Mouse (Mus musculus) forebrain, embryonic 13.5 days (tissue): ENCODE measurements around the gene Wdr64. TPM values are rescaled to one million over a fixed set of nuclear protein-coding genes. Genes with fewer than 3 reads are reported as not detected.

Source experiments
- ATAC-seq: fragments of 200-750 bp; cut with Nextera tagmentation; 2 replicates; pipeline ENCODE4 v1.8.0; 2017
- H3K27ac ChIP-seq: fragments of 300-500 bp; sonication (generic); 2 replicates; pipeline ENCODE4 v1.5.1; 2015; ENCODE audit warnings: inconsistent platforms, mild to moderate bottlenecking, moderate library complexity
- H3K27me3 ChIP-seq: fragments of 300-500 bp; sonication (generic); 2 replicates; pipeline ENCODE4 v1.6.1; 2015; ENCODE audit warnings: mild to moderate bottlenecking, inconsistent platforms
- H3K36me3 ChIP-seq: fragments of 300-500 bp; sonication (generic); 2 replicates; pipeline ENCODE4 v1.6.1; 2015; ENCODE audit warnings: mild to moderate bottlenecking, inconsistent platforms; ENCODE audit not compliant: poor library complexity, severe bottlenecking
- H3K4me1 ChIP-seq: fragments of 300-500 bp; sonication (generic); 2 replicates; pipeline ENCODE4 v1.6.1; 2015; ENCODE audit warnings: inconsistent platforms
- H3K4me2 ChIP-seq: fragments of 300-500 bp; sonication (generic); 2 replicates; pipeline ENCODE4 v1.6.1; 2015; ENCODE audit warnings: inconsistent platforms, mild to moderate bottlenecking, moderate library complexity
- H3K4me3 ChIP-seq: fragments of 300-500 bp; sonication (generic); 2 replicates; pipeline ENCODE4 v1.5.1; 2015; ENCODE audit warnings: mild to moderate bottlenecking, inconsistent platforms
- H3K9ac ChIP-seq: fragments of 300-500 bp; sonication (generic); 2 replicates; pipeline ENCODE4 v1.6.1; 2015; ENCODE audit warnings: mild to moderate bottlenecking, inconsistent platforms
- H3K9me3 ChIP-seq: fragments of 300-500 bp; sonication (generic); replicated peaks from 2 replicates; pipeline ENCODE4 v1.6.1; 2016; ENCODE audit warnings: inconsistent platforms
- WGBS: fragments of 180-500 bp; shearing (Covaris S2); methylation state at CpG from one replicate; pipeline ENCODE4 v1.1.7; 2015; 5-methylcytosine and 5-hydroxymethylcytosine counted together
- polyA plus RNA-seq: library from polyadenylated mRNA; unstranded; fragments of >200 nt; fragmentation: Nextera tagmentation; extraction: Ambion mirVana; gene quantifications from 2 replicates; pipeline ENCODE4 v1.2.1, GENCODE M21; 2015

Gene Wdr64
- polyA plus RNA-seq = not detected in 2 replicates

GRCm38 (mm10) chr1:175698293-175698692, at the start of gene Wdr64:
Gene Wdr64, plus strand, starts transcription at chr1:175698593.
- Histone ChIP-seq H3K36me3 (no peaks in the 10 kb centered on the region), H3K4me3 (no peak within 1 kb of the TSS), H3K9ac (no peak within 1 kb of the TSS), H3K27ac (no peak within 1 kb of the TSS), H3K4me1 (no peaks in the 10 kb centered on the region), H3K9me3 (no peaks in the 10 kb centered on the region), H3K4me2 (no peak within 1 kb of the TSS), H3K27me3 (no peaks in the 10 kb centered on the region)
- ATAC-seq = no peak
- WGBS = 54% methylated on average over 1 of the region's 1 CpGs

DNA sequence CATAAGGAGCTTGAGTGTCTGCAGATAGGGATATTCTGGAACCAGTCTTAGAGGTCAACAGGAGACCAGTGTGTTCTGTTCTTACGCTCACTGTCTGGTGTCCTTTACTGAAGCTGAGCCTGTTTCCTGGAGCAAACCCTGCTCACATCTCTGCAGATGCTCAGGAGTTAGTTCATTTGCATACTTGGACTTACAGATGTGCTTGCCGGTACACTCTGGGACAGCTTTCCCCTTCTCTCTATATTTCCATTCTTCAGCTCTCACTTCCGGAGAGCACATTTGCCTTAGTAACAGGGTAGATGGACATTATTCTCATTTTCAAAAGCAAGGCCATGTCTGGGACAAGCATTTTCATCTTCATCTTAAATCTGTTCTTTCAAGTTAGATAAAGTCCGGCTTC, 49.8 kb upstream of the Wdr64 start:
- Histone ChIP-seq H3K27ac (no peak overlapping the region), H3K4me2 (no peak overlapping the region), H3K4me1 (no peaks in the 10 kb centered on the region), H3K4me3 (no peak overlapping the region), H3K9me3 (no peaks in the 10 kb centered on the region), H3K27me3 (no peaks in the 10 kb centered on the region), H3K36me3 (no peaks in the 10 kb centered on the region), H3K9ac (no peak overlapping the region)
- ATAC-seq = no peak
- 91% methylated on average over 4 of the region's 4 CpGs for WGBS

DNA sequence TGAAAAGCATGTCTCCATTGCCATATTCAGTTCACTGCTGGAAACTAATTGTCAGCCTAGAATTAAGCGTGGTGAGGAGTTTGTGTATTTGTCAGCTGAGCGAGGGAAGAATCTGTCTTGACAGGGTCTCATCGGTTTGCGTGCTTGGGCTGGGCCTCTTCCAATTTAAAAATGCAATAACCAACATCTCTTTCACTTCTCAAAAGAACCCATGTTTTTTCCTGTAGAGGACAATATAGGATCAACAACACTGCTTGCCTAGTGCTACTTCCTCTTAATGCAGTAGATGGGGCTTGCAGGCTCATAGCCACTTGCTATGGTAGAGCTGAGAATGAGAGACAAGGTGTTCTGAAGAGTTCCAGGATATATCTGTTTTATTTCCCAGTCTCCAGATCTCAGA, 38.5 kb upstream of the Wdr64 start:
- H3K27me3 ChIP-seq = no peaks in the 10 kb centered on the region
- ATAC-seq = no peak
- H3K4me1 ChIP-seq = no peaks in the 10 kb centered on the region
- no peaks in the 10 kb centered on the region for H3K36me3 ChIP-seq
- no peaks in the 10 kb centered on the region for H3K9me3 ChIP-seq
- no peak overlapping the region for H3K4me2 ChIP-seq
- H3K9ac ChIP-seq = no peak overlapping the region
- H3K27ac ChIP-seq = no peak overlapping the region
- WGBS = 93% methylated on average over 4 of the region's 4 CpGs
- no peak overlapping the region for H3K4me3 ChIP-seq

- 0 out of 2 replicates have a peak, but pooled peaks cover 3% of the 10 kb centered on the region for H3K4me1 ChIP-seq
- 81% methylated on average over 5 of the region's 5 CpGs for whole genome bisulfite sequencing
- no peaks in the 10 kb centered on the region for H3K36me3 ChIP-seq
- H3K27me3 ChIP-seq = no peaks in the 10 kb centered on the region
- ATAC-seq = peak; percentile 80
- H3K9me3 ChIP-seq = no peaks in the 10 kb centered on the region
- H3K9ac ChIP-seq = no peak overlapping the region
- H3K27ac ChIP-seq = no peak overlapping the region
- H3K4me2 ChIP-seq = no peak overlapping the region
- no peak overlapping the region for H3K4me3 ChIP-seq
These were observed 29.6 kb upstream of the Wdr64 start for GRCm38 (mm10) chr1:175668666-175669405.

GRCm38 (mm10) chr1:175669456-175669855, 28.9 kb upstream of the Wdr64 start:
- Histone ChIP-seq H3K4me2 (no peak overlapping the region), H3K36me3 (no peaks in the 10 kb centered on the region)
- ATAC-seq = no peak

DNA sequence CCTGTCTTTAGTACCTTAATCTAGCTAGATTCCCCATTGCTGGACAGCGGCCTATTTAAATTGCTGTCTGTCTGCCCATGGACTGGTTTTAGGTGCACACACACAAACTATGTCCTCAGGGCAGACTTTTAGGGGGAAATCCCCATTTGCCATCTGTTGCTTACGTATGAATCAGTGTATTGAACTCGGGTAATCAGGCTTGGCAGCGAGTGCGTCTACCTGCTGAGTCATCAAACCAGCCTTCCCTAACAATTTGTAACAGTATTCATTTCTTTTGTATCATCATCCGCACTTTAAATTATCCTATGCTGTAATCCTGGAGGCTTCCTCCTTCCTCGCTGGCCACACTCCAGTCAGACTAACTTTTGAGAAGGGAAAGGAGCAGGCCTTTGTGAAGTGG, 28.4 kb upstream of the Wdr64 start:
- Histone ChIP-seq H3K4me1 (0 out of 2 replicates have a peak, but pooled peaks cover 3% of the 10 kb centered on the region), H3K9ac (no peak overlapping the region), H3K4me2 (no peak overlapping the region), H3K4me3 (no peak overlapping the region), H3K36me3 (no peaks in the 10 kb centered on the region), H3K27ac (no peak overlapping the region), H3K27me3 (no peaks in the 10 kb centered on the region), H3K9me3 (no peaks in the 10 kb centered on the region)
- no peak for ATAC-seq
- 49% methylated on average over 7 of the region's 7 CpGs for WGBS

More at GRCm38 (mm10) chr1:175669456-175669855, 28.9 kb upstream of the Wdr64 start:
- Histone ChIP-seq H3K27me3 (no peaks in the 10 kb centered on the region), H3K27ac (no peak overlapping the region), H3K9me3 (no peaks in the 10 kb centered on the region), H3K4me3 (no peak overlapping the region), H3K9ac (no peak overlapping the region), H3K4me1 (0 out of 2 replicates have a peak, but pooled peaks cover 3% of the 10 kb centered on the region)
- WGBS = 95% methylated on average over 3 of the region's 3 CpGs

GRCm38 (mm10) chr1:175671626-175672025, 26.8 kb upstream of the Wdr64 start:
- no peak for ATAC-seq
- Histone ChIP-seq H3K4me3 (no peak overlapping the region), H3K9ac (no peak overlapping the region), H3K27ac (no peak overlapping the region), H3K27me3 (no peaks in the 10 kb centered on the region), H3K9me3 (no peaks in the 10 kb centered on the region), H3K4me1 (0 out of 2 replicates have a peak, but pooled peaks cover 3% of the 10 kb centered on the region), H3K36me3 (no peaks in the 10 kb centered on the region), H3K4me2 (no peak overlapping the region)
- 50% methylated on average over 1 of the region's 1 CpGs for WGBS

GRCm38 (mm10) chr1:175673563-175674325, 24.6 kb upstream of the Wdr64 start:
- H3K4me1 ChIP-seq = 0 out of 2 replicates have a peak, but pooled peaks cover 3% of the 10 kb centered on the region
- 84% methylated on average over 7 of the region's 7 CpGs for WGBS
- H3K9me3 ChIP-seq = no peaks in the 10 kb centered on the region
- no peak overlapping the region for H3K9ac ChIP-seq
- no peaks in the 10 kb centered on the region for H3K27me3 ChIP-seq
- ATAC-seq = no peak
- H3K36me3 ChIP-seq = no peaks in the 10 kb centered on the region
- no peak overlapping the region for H3K4me2 ChIP-seq
- H3K4me3 ChIP-seq = no peak overlapping the region
- no peak overlapping the region for H3K27ac ChIP-seq

DNA sequence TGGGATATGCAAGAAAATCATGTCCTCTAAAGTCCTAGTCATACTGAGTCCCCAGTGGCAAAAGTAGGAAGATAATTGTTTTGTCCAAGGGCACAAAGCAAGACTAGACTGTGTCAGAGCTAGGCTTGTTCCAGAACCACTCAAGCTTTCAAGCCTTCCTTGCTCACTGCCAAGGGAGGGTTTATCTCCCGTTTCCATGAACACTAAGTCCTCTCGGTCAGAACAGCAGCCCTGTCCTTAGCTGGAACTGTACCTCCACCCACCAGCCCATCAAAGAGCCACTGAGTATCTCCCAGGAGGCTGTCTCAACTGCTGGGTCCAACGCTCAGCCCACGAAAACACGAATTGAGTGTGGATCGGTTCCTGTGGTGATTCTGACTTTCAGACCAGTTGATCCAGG, 23.3 kb upstream of the Wdr64 start:
- H3K4me3 ChIP-seq = no peak overlapping the region
- no peaks in the 10 kb centered on the region for H3K4me1 ChIP-seq
- ATAC-seq = no peak
- H3K4me2 ChIP-seq = no peak overlapping the region
- no peaks in the 10 kb centered on the region for H3K27me3 ChIP-seq
- no peaks in the 10 kb centered on the region for H3K9me3 ChIP-seq
- H3K9ac ChIP-seq = no peak overlapping the region
- WGBS = 88% methylated on average over 6 of the region's 6 CpGs
- no peak overlapping the region for H3K27ac ChIP-seq
- no peaks in the 10 kb centered on the region for H3K36me3 ChIP-seq

- H3K36me3 ChIP-seq = no peaks in the 10 kb centered on the region
- no peak for ATAC-seq
- no peaks in the 10 kb centered on the region for H3K4me1 ChIP-seq
- no peak overlapping the region for H3K4me2 ChIP-seq
- WGBS = 88% methylated on average over 6 of the region's 6 CpGs
- no peaks in the 10 kb centered on the region for H3K27me3 ChIP-seq
- H3K27ac ChIP-seq = no peak overlapping the region
- H3K4me3 ChIP-seq = no peak overlapping the region
- H3K9ac ChIP-seq = no peak overlapping the region
- no peaks in the 10 kb centered on the region for H3K9me3 ChIP-seq
These were observed 20.9 kb upstream of the Wdr64 start for GRCm38 (mm10) chr1:175677459-175677858.

GRCm38 (mm10) chr1:175680995-175681394, 17.4 kb upstream of the Wdr64 start:
- peaks cover 6% of the 10 kb centered on the region for H3K36me3 ChIP-seq
- H3K27me3 ChIP-seq = no peaks in the 10 kb centered on the region
- H3K4me3 ChIP-seq = no peak overlapping the region
- 76% methylated on average over 6 of the region's 6 CpGs for WGBS
- no peak overlapping the region for H3K27ac ChIP-seq
- no peaks in the 10 kb centered on the region for H3K4me1 ChIP-seq
- ATAC-seq = no peak
- H3K9ac ChIP-seq = no peak overlapping the region
- no peaks in the 10 kb centered on the region for H3K9me3 ChIP-seq
- no peak overlapping the region for H3K4me2 ChIP-seq

GRCm38 (mm10) chr1:175691686-175692245, 6.6 kb upstream of the Wdr64 start:
- Histone ChIP-seq H3K27me3 (no peaks in the 10 kb centered on the region), H3K4me3 (peak overlapping the region; percentile 74), H3K4me2 (peak overlapping the region; percentile 82), H3K9me3 (no peaks in the 10 kb centered on the region), H3K9ac (peak overlapping the region; percentile 84), H3K36me3 (peaks cover 13% of the 10 kb centered on the region), H3K27ac (peak overlapping the region; percentile 85), H3K4me1 (peaks cover 20% of the 10 kb centered on the region)
- WGBS = under 1% methylated on average over 20 of the region's 22 CpGs
- ATAC-seq = no peak
